Mouse (Mus musculus): ENCODE measurements around the gene Gm21969. TPM values are rescaled to one million over a fixed set of nuclear protein-coding genes. Genes with fewer than 3 reads are reported as not detected.
A peak's percentile ranks its signal among the peaks of the same experiment; 100 is the strongest.

Gm21969 gene
- total RNA-seq, 2 experiments from 2014 or later: not detected

DNA sequence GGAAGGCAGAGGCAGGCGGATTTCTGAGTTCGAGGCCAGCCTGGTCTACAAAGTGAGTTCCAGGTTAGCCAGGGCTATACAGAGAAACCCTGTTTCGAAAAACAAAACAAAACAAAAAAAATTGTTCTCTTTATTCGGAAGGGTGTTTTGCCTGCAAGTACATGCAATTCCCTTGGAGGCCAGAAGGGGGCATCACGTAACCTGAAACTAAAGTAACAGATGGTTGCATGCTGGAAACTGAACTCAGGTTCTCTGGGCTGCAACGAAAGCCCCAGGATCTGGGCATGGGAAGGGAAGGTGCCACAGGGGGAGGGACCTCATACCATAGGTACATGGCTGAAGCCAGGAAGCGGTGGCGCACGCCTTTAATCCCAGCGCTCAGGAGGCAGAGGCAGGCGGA, 100.5 kb downstream of the Gm21969 start:
- no peak for DNase-seq (ENCODE audit: low spot score in 2 of 2)
- peak; percentile 53 for TF ChIP-seq CTCF (conservative IDR thresholded peaks at IDR 0.05)
- no peak overlapping the region for H3K4me3 ChIP-seq

GRCm38 (mm10) chr4:139705986-139706385, 103.0 kb downstream of the Gm21969 start:
- no peak overlapping the region for H3K27ac ChIP-seq
- no peak overlapping the region for H3K4me3 ChIP-seq
- TF ChIP-seq CTCF (conservative IDR thresholded peaks at IDR 0.05): no peak
- DNase-seq (ENCODE audit: low spot score in 2 of 2): no peak

More for the DNA sequence above, 100.5 kb downstream of the Gm21969 start:
- no peak overlapping the region for H3K27ac ChIP-seq

DNA sequence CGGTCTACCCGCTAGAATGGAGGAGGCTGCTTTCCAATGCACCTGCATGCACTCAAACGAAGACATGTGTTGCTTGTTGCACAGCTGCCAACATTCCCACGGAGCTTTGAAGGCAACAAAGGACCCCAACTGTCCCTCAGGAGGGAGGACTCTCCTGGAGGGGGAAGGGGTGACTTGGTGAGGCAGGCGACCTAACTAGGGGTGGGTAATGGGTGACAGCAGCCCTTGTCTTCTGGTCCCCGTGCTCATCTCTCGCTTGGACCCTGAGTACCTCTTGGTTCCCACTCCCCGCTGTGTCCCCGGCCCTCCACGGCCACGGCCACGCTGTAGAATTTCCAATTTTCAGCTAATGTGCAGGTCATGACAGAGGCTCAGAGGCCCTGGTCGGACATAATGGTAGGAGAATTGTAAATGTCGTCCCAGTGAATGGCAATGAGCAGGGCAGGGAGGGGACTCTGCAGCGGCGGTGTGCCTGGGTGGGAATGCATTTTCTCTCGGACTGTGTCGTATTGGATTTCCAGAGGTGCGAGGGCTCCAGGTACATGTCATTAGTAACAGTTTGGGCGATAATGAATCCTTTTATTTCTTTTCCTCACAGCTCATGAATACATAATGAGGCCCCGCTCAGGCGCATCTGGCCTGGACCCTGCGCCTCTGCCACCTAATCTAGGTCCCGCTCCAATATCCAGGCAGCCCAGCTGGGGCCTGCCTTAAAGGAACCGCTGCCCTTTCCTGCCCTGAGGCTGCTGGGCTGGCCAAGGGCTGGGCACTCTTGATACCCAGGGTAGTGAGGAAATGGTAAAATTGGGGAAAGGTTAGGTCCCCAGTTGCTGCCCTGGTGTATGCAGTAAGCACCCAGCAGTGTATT, 107.7 kb downstream of the Gm21969 start:
- Histone ChIP-seq H3K27ac (no peak overlapping the region), H3K4me3 (no peak overlapping the region)
- no peak for DNase-seq (ENCODE audit: low spot score in 2 of 2)
- TF ChIP-seq CTCF (conservative IDR thresholded peaks at IDR 0.05): no peak

Small RNA genes within 50 kb of the gene (microRNA-seq; reads per million reads assigned to microRNA genes)
- 0 reads per million in 2 experiments for gene Gm25571
- gene Mir7020: 0.32 to 0.37 reads per million in 2 experiments

Other genes starting within 250 kb of the Gm21969 start
- gene Iffo2, start 72.6 kb upstream of the Gm21969 start, total RNA-seq (2021): 10 to 100 TPM; 15.7 to 17.5 TPM
- 10 to 100 TPM; 20.1 to 20.2 TPM for gene Aldh4a1, start 19.7 kb downstream of the Gm21969 start, total RNA-seq (2021)
- gene Tas1r2, start 50.4 kb downstream of the Gm21969 start, total RNA-seq (2021): not detected
- not detected for gene Pax7, start 230.3 kb downstream of the Gm21969 start, total RNA-seq (2021)